Mouse (Mus musculus) retina, adult 2 months (tissue): ENCODE measurements around the gene Stag3.

ENCODE experiments used
- DNase-seq: peaks from one replicate; pipeline ENCODE4 v3.0.0-alpha.2; 2012; ENCODE audit warnings: low read depth, low spot score

Stag3 gene

GRCm38 (mm10) chr5:138267114-138267513, 12.9 kb upstream of the Stag3 start:
- no peak for DNase-seq

DNA sequence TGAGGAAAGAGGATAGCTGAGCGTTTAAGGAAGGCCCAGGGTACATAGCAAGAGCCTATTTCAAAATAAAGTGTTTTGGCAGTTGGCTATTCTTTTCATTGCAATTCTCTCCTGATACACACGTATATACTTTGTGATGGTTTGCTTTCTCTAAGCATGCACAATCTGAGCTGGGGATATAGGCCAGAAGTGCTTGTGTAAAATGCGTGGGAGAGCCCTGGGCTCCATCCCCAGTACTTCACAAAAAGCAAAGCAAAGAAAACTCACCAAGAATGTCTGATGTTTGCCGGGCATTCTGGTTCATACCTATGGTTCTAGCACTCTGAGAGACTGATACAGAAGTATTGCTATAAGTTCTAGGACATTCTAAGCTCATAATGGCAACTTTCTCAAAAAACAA, 11.1 kb upstream of the Stag3 start:
- no peak for DNase-seq

DNA sequence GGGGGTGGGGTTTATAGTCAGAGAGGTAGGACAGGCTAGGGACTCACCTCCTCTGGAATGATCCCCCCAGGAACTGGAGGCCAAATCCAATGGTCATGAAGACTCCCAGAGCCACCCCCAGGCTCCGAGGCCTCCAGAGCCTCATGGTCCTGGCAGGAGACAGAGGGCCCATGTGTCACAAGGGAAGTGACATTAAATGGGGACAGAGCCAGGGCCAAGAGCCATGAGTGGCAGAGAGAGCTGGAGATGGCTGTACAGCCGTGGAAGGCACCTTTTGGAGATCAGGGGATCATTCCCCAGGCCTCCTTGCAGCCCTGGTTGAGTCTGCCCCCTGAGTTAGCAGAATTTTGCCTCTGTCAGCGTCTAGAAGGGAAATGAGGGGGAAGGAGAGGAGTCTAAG, 8.8 kb upstream of the Stag3 start:
- DNase-seq, result no peak

DNA sequence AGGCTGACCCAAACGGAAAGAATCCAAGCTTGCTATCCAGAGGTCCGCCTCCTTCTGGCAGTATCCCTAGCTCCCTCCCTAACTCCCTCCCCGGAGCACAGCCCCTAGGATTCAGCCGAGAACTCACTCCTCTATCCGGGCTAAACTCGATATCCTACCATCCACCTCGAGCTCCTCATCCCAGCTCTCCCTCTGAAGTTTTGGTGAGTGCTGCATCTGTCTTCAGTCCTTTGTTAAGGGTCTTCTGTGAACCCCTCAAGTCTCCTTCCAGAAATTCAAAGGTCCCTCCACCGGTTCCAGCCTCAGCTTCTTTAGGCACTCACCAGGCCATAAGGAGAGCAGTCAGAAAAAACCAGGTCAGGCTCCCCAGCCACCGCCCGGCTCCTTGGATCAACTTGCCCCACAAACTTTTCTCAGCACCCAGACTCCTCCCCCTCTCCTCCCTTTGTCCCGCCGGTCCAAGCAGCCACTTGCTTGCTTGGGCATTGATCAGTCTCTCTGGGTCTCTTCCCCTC, 7.6 kb upstream of the Stag3 start, which contains the start of gene Gal3st4:
Gal3st4 (minus strand) TSS at position 432 of the 515 bp plus-strand sequence.
- no peak for DNase-seq

GRCm38 (mm10) chr5:138274186-138274585, 5.9 kb upstream of the Stag3 start:
- DNase-seq, result no peak

DNA sequence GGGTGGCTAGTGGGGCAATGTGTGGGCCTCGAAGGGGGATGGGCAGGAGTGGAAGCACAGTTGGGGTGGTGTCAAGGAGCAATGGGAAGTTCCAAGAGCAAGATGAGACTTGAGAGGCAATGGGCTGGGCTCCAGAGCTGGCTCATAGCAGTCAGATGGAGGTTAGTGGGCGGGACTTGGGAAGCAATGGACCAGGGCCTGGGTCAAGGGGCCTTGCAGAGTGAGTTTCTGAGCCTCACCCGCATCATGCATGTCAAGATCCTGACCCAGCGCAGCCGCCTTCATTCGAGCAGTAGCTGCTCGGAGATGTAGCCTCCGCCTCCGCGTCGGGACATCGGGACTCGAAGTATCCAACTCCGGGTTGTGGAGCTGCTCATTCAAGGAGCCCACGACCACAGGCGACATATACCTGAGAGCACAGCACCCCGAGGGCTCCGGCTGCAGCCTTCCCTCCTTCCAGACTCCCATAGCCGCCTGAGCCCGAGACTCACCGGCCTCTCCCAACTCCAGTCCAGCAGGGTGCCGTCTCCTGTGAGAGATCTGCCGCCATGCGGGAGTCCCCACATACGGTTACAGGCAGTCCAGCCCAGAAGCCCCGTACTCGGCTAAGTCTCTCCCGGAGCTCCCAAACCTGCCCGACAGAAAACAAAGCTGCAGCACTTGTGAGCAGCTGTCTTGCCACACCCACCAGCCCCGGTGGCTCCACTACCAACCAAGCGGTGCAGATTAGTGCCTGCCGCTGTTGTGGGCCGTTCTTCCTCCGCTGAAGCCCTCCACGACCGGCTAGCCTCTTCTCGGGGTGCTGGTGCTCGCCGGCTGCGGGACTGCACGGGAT, 4.6 kb upstream of the Stag3 start:
- no peak for DNase-seq

DNA sequence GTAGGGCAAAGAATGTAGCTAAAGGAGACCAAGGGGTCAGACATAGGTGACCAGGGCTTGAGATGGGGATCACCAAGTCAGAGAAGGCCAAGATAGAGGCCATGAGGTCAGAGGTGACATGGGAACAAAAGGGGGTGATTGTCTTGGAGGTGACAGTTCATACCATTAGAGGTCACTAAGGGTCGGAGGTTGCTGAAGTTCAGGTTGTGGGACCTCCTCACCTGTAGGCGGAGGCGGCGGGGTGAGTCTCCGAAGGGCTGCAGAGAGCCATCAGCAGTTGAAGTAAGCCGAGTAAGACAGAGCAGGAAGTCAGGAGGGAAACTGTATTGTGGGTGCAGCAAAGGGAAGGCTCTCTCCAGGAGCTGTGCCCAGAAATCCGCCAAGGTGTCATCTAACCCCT, 2.0 kb upstream of the Stag3 start:
- DNase-seq, result no peak

DNA sequence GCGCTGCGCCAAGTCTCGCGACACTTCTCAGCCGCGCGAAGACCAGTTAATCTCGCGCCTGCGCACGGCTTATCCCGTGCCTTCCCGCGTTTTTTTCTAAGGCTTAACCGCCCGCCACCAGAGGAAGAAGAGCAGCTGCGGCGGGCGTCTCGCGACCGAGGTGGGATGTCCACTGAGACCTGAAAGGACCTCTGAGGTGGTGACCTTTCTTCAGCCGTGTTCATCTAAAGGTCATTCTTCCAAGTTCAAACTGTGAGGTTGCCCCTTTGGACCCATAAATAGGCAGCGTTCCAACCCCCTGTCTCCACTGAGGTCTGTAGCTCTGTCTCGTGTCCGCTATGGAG, 357 bp downstream of the Stag3 start:
- DNase-seq, result no peak

GRCm38 (mm10) chr5:138280829-138281228, 789 bp downstream of the Stag3 start:
- DNase-seq, result no peak

DNA sequence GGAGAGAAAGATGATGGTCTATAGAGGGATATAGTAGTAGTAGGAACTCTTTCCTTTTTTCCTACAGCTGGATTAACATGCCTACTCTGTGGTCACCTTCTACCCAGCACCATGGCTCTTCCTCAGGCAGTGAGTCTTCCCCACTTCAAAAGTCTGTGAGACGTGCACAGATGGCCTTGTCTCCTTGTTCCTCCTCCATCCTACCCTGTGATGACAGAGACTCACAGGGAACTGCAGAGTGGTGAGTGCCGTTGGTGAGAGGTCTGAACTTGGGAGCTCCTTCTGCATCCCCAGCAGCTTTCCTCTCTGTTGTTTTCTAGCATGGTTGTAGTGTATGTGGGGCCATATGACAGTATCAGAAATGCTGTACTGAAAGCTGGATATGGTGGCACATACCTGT, 1.8 kb downstream of the Stag3 start:
- DNase-seq, result no peak

- no peak for DNase-seq
Observed at GRCm38 (mm10) chr5:138283540-138283939, 3.5 kb downstream of the Stag3 start.

DNA sequence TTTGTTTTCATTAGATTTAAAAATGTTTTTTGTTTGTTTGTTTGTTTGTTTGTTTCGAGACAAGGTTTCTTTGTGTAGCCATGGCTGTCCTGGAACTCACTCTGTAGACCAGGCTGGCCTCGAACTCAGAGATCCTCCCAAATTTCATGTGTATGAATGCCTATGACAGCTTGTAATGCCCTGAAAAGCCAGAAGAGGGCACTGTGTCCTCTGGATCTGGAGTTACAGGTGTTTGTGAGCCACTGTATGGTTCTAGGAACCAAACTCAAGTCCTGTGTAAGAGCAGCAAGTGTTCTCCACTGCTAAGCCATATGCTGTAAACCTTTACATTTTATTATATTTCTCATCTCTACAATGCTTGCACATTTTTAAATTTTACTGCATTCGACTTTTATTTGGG, 7.8 kb downstream of the Stag3 start:
- DNase-seq, result no peak

- DNase-seq, result no peak
Observed at GRCm38 (mm10) chr5:138291638-138292037, 11.6 kb downstream of the Stag3 start.

- no peak for DNase-seq
Observed at GRCm38 (mm10) chr5:138294158-138294557, 14.1 kb downstream of the Stag3 start.

GRCm38 (mm10) chr5:138299613-138300012, 19.6 kb downstream of the Stag3 start:
- no peak for DNase-seq

GRCm38 (mm10) chr5:138312795-138313194, 32.8 kb downstream of the Stag3 start:
- no peak for DNase-seq

GRCm38 (mm10) chr5:138341661-138342060, 61.6 kb downstream of the Stag3 start, which contains the start of gene Pvrig:
Gene Pvrig, plus strand, starts transcription at chr5:138341961.
- no peak for DNase-seq

GRCm38 (mm10) chr5:138343216-138343615, 63.2 kb downstream of the Stag3 start:
- no peak for DNase-seq
